Mouse (Mus musculus) brain, embryonic 14.5 days (tissue): Measurements from ENCODE around the gene Klri2. TPM values are rescaled to one million over a fixed set of nuclear protein-coding genes. Genes with fewer than 3 reads are reported as not detected.

Experiments
- DNase-seq: peaks from one replicate; pipeline ENCODE4 v3.0.0-alpha.2; 2011; ENCODE audit warnings: low read depth
- CTCF ChIP-seq: fragments of 200-500 bp; IDR thresholded peaks from 2 replicates; pipeline ENCODE4 v1.5.1; 2012; ENCODE audit warnings: inconsistent platforms, mild to moderate bottlenecking, moderate library complexity, borderline replicate concordance; ENCODE audit not compliant: insufficient read depth, insufficient read length; ENCODE audit errors: extremely low read depth
- POLR2A ChIP-seq: fragments of 200-500 bp; IDR thresholded peaks from 2 replicates; pipeline ENCODE4 v1.6.1; 2012; ENCODE audit warnings: mild to moderate bottlenecking, inconsistent platforms, borderline replicate concordance; ENCODE audit not compliant: poor library complexity, insufficient read depth, insufficient read length, severe bottlenecking; ENCODE audit errors: extremely low read depth
- polyA plus RNA-seq: library from polyadenylated mRNA; depleted of rRNA; stranded (reverse); fragments of >200 nt; gene quantifications from 2 replicates; pipeline ENCODE4 v1.2.3, GENCODE M21; 2012; rRNA removed

The Klri2 gene
- polyA plus RNA-seq, 1 experiment: not detected

- TF ChIP-seq POLR2A: no peak
- TF ChIP-seq CTCF: no peak
- peak; percentile 0 for DNase-seq
Observed at GRCm38 (mm10) chr6:129680379-129680778, 59.9 kb downstream of the Klri2 start.

Other genes with a start within 250 kb of the Klri2 start
- gene Olr1, start 233.3 kb downstream of the Klri2 start, polyA plus RNA-seq: not detected in 2 replicates
- 0.10 TPM in 1 of 2 replicates, not detected in the other for gene Tmem52b, start 227.9 kb downstream of the Klri2 start, polyA plus RNA-seq
- gene Gabarapl1, start 207.3 kb downstream of the Klri2 start, polyA plus RNA-seq: 151 and 161 TPM in 2 replicates
- gene Klre1, start 162.6 kb downstream of the Klri2 start, polyA plus RNA-seq: 0.08 and 0.11 TPM in 2 replicates
- gene Klrd1, start 148.7 kb downstream of the Klri2 start, polyA plus RNA-seq: 0.18 TPM in 1 of 2 replicates, not detected in the other
- gene Klrk1, start 116.6 kb downstream of the Klri2 start, polyA plus RNA-seq: 0.01 TPM in 1 of 2 replicates, not detected in the other
- gene Klrc3, start 97.1 kb downstream of the Klri2 start, polyA plus RNA-seq: not detected in 2 replicates
- gene Klrc2, start 79.8 kb downstream of the Klri2 start, polyA plus RNA-seq: not detected in 2 replicates
- not detected in 2 replicates for gene Klrc1, start 61.5 kb downstream of the Klri2 start, polyA plus RNA-seq
- not detected in 2 replicates for gene Klri1, start 23.4 kb downstream of the Klri2 start, polyA plus RNA-seq
- not detected in 2 replicates for gene Gm156, start 43.8 kb upstream of the Klri2 start, polyA plus RNA-seq
- gene Gm17631, start 122.2 kb upstream of the Klri2 start, polyA plus RNA-seq: not detected in 2 replicates
- gene Klra17, start 136.2 kb upstream of the Klri2 start, polyA plus RNA-seq: not detected in 2 replicates
- gene Klra5, start 177.2 kb upstream of the Klri2 start, polyA plus RNA-seq: not detected in 2 replicates